Mouse (Mus musculus): ENCODE measurements around the gene Ppt2. TPM values are rescaled to one million over a fixed set of nuclear protein-coding genes. Genes with fewer than 3 reads are reported as not detected.

Gene Ppt2
- polyA plus RNA-seq, 1 experiment from 2014 or later, result 39.1 TPM

DNA sequence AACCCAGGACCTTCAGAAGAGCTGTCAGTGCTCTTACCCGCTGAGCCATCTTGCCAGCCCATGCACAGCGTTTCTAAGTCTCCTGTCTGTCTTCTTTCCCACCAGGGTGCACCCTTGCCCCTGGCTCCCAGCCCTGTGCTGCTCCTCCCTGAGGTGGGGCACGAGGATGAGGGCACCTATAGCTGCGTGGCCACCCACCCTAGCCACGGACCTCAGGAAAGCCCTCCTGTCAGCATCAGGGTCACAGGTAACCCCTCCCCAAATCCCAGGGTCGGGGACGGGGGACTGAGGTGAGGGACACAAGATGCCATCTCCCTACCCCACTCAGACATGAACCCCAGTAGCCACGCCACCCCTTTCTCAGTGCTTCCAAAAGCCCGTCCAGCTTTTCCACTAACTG is 28.4 kb downstream of the Ppt2 start:
- H3K27me3 ChIP-seq, result no peaks in the 10 kb centered on the region
- ATAC-seq (replicated peaks; ENCODE audit: low FRiP score), result no peak
- no peak overlapping the region for H3K4me3 ChIP-seq (replicated peaks)
- H3K9me3 ChIP-seq (replicated peaks), result no peaks in the 10 kb centered on the region
- peaks cover 46% of the 10 kb centered on the region for H3K36me3 ChIP-seq
- no peak overlapping the region for H3K9ac ChIP-seq
- H3K4me1 ChIP-seq, result peaks cover 74% of the 10 kb centered on the region
- H3K4me2 ChIP-seq, result no peak overlapping the region
- 78% methylated on average over 9 of the region's 9 CpGs for WGBS
- H3K27ac ChIP-seq, result peak overlapping the region; percentile 37; the same call in 1 of the 2 replicates

- Histone ChIP-seq H3K36me3 (peaks cover 56% of the 10 kb centered on the region), H3K27ac (peak within 1 kb of the TSS; percentile 64), H3K4me3 (replicated peaks) (no peak within 1 kb of the TSS), H3K4me1 (peaks cover 82% of the 10 kb centered on the region), H3K4me2 (peak within 1 kb of the TSS; percentile 27), H3K9ac (peak within 1 kb of the TSS; percentile 26; the same call in 1 of the 2 replicates), H3K9me3 (replicated peaks) (no peaks in the 10 kb centered on the region), H3K27me3 (no peaks in the 10 kb centered on the region)
- ATAC-seq (replicated peaks; ENCODE audit: low FRiP score), result no peak
- 31% methylated on average over 6 of the region's 6 CpGs for WGBS
These were observed 30.7 kb downstream of the Ppt2 start, which contains the start of gene Ager for GRCm38 (mm10) chr17:34597566-34598095. Gene Ager, plus strand, starts transcription at chr17:34597862.

GRCm38 (mm10) chr17:34596098-34596497 is 32.2 kb downstream of the Ppt2 start:
- H3K27me3 ChIP-seq, result no peaks in the 10 kb centered on the region
- 0 out of 2 replicates have a peak overlapping the region, but pooled peaks have one; percentile 37 for H3K27ac ChIP-seq
- peak overlapping the region; percentile 72 for H3K4me2 ChIP-seq
- H3K9ac ChIP-seq, result no peak overlapping the region
- H3K4me1 ChIP-seq, result peaks cover 79% of the 10 kb centered on the region
- no peaks in the 10 kb centered on the region for H3K9me3 ChIP-seq (replicated peaks)
- ATAC-seq (replicated peaks; ENCODE audit: low FRiP score), result no peak
- WGBS, result 42% methylated on average over 8 of the region's 8 CpGs
- H3K4me3 ChIP-seq (replicated peaks), result no peak overlapping the region; the same call in 1 of the 2 replicates
- H3K36me3 ChIP-seq, result peaks cover 44% of the 10 kb centered on the region

GRCm38 (mm10) chr17:34593752-34594525 is 34.4 kb downstream of the Ppt2 start:
- Histone ChIP-seq H3K4me3 (replicated peaks) (peak overlapping the region; percentile 73), H3K27me3 (no peaks in the 10 kb centered on the region), H3K9me3 (replicated peaks) (no peaks in the 10 kb centered on the region), H3K27ac (peak overlapping the region; percentile 100), H3K4me1 (peaks cover 86% of the 10 kb centered on the region), H3K36me3 (peaks cover 30% of the 10 kb centered on the region), H3K4me2 (peak overlapping the region; percentile 72), H3K9ac (peak overlapping the region; percentile 94)
- 39% methylated on average over 33 of the region's 34 CpGs for WGBS
- no peak for ATAC-seq (replicated peaks; ENCODE audit: low FRiP score)

- peak; percentile 10; the same call in 1 of the 2 replicates for ATAC-seq (replicated peaks; ENCODE audit: low FRiP score)
- Histone ChIP-seq H3K9ac (peak overlapping the region; percentile 94), H3K4me1 (peaks cover 86% of the 10 kb centered on the region), H3K9me3 (replicated peaks) (no peaks in the 10 kb centered on the region), H3K4me3 (replicated peaks) (peak overlapping the region; percentile 73), H3K36me3 (peaks cover 30% of the 10 kb centered on the region), H3K27ac (peak overlapping the region; percentile 100), H3K27me3 (no peaks in the 10 kb centered on the region), H3K4me2 (peak overlapping the region; percentile 72)
- WGBS, result under 1% methylated on average over 32 of the region's 32 CpGs
These were observed 35.4 kb downstream of the Ppt2 start for GRCm38 (mm10) chr17:34592581-34593549.

DNA sequence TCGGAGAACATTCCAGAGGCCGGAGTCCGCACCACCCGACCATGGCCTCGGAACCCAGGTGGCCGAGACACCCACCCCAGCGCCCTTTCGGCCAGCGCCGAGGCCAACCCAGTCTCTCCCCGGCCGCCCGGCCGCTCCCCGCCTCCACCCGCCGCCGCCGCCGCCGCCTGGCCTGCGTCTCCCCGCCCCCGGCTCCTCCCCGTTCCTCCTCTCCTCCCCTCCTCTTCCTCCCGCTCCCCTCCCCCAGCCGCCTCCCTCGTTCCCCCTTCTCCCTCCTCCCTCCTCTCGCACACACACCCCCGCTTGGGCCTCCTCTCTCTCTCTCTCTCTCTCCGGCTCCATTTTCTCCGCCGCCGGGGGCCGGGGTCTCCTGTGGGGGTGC is 36.3 kb downstream of the Ppt2 start:
- ATAC-seq (replicated peaks; ENCODE audit: low FRiP score), result peak; percentile 65
- WGBS, result 1% methylated on average over 25 of the region's 35 CpGs
- Histone ChIP-seq H3K4me3 (replicated peaks) (peak overlapping the region; percentile 73), H3K4me1 (peaks cover 81% of the 10 kb centered on the region), H3K27me3 (no peaks in the 10 kb centered on the region), H3K4me2 (peak overlapping the region; percentile 72), H3K9ac (peak overlapping the region; percentile 94), H3K9me3 (replicated peaks) (no peaks in the 10 kb centered on the region), H3K27ac (peak overlapping the region; percentile 100), H3K36me3 (peaks cover 30% of the 10 kb centered on the region)

DNA sequence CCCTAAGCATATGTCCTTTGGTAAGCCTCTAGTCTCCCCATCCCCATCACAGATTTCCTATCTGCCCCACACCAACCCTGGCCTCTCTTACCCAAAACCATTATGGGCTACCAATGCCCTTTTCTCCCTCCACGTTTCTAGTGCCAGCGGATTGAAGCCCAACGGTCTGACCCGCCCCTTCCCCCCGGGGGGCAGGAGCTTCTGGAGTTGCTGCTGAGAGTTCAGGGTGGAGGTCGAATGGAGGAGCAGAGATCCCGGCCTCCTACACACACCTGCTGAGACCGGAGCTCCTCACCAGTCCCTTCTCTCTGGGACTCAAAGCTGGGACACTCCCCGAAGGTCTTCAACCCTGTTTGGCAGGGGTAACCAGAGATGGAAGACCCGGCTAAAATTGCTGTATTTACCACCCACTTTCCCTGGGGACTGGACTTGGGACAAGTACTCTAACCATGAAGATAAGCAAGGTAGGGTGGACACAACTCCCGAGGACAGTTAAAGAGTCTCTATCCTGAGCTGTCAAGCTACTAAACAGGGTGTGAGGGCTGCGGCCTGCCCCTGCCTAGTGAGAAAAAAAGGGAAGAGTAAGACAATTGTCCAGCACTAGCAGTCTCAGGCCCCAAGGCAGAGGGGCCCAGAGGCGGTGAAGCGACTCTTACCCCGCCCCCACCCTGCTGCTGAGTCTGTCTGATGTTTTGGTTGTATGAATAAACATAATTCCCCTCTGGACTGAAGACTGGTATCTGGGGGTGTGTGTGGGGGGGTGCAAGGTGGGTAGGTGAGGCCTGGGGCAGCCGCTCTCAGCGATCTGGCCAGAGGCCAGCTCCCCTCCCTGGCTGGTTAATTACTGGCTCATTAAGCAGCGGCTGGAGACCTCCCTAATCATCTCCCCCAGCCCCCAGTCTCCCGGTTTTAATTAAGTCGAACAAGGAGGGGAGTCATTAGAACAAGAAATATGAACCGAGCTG is 37.0 kb downstream of the Ppt2 start, which contains the start of gene Pbx2:
Gene Pbx2, plus strand, starts transcription at position 238 of the 965 bp plus-strand sequence.
- H3K4me2 ChIP-seq, result peak within 1 kb of the TSS; percentile 72
- no peaks in the 10 kb centered on the region for H3K9me3 ChIP-seq (replicated peaks)
- peak within 1 kb of the TSS; percentile 73 for H3K4me3 ChIP-seq (replicated peaks)
- peak within 1 kb of the TSS; percentile 94 for H3K9ac ChIP-seq
- peaks cover 82% of the 10 kb centered on the region for H3K4me1 ChIP-seq
- H3K27me3 ChIP-seq, result no peaks in the 10 kb centered on the region
- WGBS, result 2% methylated on average over 21 of the region's 21 CpGs
- H3K27ac ChIP-seq, result peak within 1 kb of the TSS; percentile 100
- H3K36me3 ChIP-seq, result peaks cover 24% of the 10 kb centered on the region
- ATAC-seq (replicated peaks; ENCODE audit: low FRiP score), result peak; percentile 40

- Histone ChIP-seq H3K4me1 (peaks cover 80% of the 10 kb centered on the region), H3K9me3 (replicated peaks) (no peaks in the 10 kb centered on the region), H3K4me2 (peak overlapping the region; percentile 72), H3K4me3 (replicated peaks) (peak overlapping the region; percentile 73), H3K36me3 (peaks cover 14% of the 10 kb centered on the region), H3K27me3 (no peaks in the 10 kb centered on the region), H3K9ac (no peak overlapping the region), H3K27ac (peak overlapping the region; percentile 100)
- ATAC-seq (replicated peaks; ENCODE audit: low FRiP score), result no peak
- 51% methylated on average over 15 of the region's 15 CpGs for WGBS
These were observed 37.9 kb downstream of the Ppt2 start for GRCm38 (mm10) chr17:34590154-34590987.

DNA sequence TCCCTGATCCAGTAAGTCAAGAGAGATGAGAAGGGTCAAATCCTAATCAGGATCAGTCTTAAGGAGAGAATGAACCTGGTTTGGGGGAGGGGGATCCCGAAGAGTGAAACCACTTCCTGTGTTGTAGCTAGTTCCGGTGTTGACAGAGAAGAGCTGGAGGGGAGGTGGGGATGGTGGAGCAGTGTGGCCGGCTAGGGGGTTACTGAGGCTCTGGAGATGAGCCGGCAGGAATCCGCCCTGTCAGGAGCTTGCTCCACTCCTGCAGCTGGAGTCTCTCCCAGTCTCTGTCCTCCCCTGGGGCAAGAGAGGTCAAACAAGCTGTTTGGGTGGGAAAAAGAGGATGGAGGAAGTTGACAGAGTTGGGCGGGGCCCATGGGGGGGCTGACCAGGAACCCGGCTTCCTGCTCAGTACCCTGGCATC is 38.6 kb downstream of the Ppt2 start, which contains the start of gene Gpsm3:
Gene Gpsm3, plus strand, starts transcription at position 126 of the 421 bp plus-strand sequence.
- Histone ChIP-seq H3K4me2 (peak within 1 kb of the TSS; percentile 72), H3K27ac (peak within 1 kb of the TSS; percentile 100), H3K9me3 (replicated peaks) (no peaks in the 10 kb centered on the region), H3K36me3 (peaks cover 8% of the 10 kb centered on the region), H3K4me1 (peaks cover 73% of the 10 kb centered on the region), H3K27me3 (no peaks in the 10 kb centered on the region), H3K9ac (0 out of 2 replicates have a peak within 1 kb of the TSS, but pooled peaks have one; percentile 7), H3K4me3 (replicated peaks) (peak within 1 kb of the TSS; percentile 73)
- no peak for ATAC-seq (replicated peaks; ENCODE audit: low FRiP score)
- 5% methylated on average over 7 of the region's 7 CpGs for WGBS

DNA sequence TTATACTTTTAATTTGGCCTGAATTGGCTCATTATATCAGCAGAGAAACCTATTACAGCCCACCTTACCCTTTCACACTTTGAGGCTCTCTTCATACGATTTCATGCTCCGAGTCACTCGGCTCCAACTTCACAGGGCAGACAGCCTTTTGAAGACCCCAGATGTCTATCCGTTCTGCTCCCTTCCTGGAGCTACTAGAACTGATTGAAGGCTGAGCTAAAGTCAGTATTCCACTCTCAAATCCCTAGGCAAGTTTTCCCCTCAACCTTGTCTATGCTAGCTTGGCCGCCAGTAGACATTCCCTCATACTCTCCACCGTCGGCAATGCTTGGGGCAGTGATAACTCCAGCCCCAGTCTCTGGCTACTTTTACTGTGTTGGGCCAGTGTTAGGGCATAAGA is 39.1 kb downstream of the Ppt2 start:
- Histone ChIP-seq H3K4me3 (replicated peaks) (peak overlapping the region; percentile 73; the same call in 1 of the 2 replicates), H3K36me3 (peaks cover 3% of the 10 kb centered on the region), H3K9me3 (replicated peaks) (no peaks in the 10 kb centered on the region), H3K27ac (peak overlapping the region; percentile 100), H3K4me2 (peak overlapping the region; percentile 72), H3K27me3 (no peaks in the 10 kb centered on the region), H3K4me1 (peaks cover 69% of the 10 kb centered on the region), H3K9ac (0 out of 2 replicates have a peak overlapping the region, but pooled peaks have one; percentile 7)
- ATAC-seq (replicated peaks; ENCODE audit: low FRiP score), result no peak
- WGBS, result 19% methylated on average over 7 of the region's 7 CpGs

Data from kidney, embryonic 15.5 days (tissue).